Mouse (Mus musculus) thymus, postnatal 0 days (tissue): ENCODE measurements around the gene Krt32. TPM values are rescaled to one million over a fixed set of nuclear protein-coding genes. Genes with fewer than 3 reads are reported as not detected.

ENCODE experiments used
- DNase-seq: peaks from one replicate; pipeline ENCODE4 v3.0.0-alpha.2; 2015; ENCODE audit warnings: low spot score
- polyA plus RNA-seq: library from polyadenylated mRNA; unstranded; fragments of >200 nt; fragmentation: Nextera tagmentation; extraction: Ambion mirVana; gene quantifications from 2 replicates; pipeline ENCODE4 v1.2.1, GENCODE M21; 2015

Gene Krt32
- polyA plus RNA-seq = 0.13 and 0.18 TPM in 2 replicates

GRCm38 (mm10) chr11:100087861-100088260 lies at the start of gene Krt32:
Gene Krt32, minus strand, starts transcription at chr11:100088226.
- no peak for DNase-seq

DNA sequence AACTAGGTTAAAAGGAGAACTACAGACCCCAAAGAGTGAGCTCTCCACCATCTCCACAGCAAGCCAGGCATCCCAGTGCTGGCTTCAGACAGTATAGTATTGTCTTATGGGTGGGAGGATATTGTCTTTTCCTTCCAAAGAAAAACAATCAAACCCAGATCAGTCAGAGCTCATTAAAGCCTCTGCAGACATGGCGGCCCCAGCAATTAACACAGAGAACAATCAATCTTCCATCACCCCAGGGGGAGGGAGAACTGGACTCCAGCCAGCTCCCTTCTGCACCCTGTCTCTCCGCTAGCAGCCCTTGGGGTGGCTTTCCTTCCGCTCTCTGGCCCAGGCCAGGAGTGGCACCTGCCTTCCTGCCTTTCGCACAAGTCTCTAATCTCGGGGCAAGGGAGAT lies 49.7 kb upstream of the Krt32 start:
- no peak for DNase-seq

DNA sequence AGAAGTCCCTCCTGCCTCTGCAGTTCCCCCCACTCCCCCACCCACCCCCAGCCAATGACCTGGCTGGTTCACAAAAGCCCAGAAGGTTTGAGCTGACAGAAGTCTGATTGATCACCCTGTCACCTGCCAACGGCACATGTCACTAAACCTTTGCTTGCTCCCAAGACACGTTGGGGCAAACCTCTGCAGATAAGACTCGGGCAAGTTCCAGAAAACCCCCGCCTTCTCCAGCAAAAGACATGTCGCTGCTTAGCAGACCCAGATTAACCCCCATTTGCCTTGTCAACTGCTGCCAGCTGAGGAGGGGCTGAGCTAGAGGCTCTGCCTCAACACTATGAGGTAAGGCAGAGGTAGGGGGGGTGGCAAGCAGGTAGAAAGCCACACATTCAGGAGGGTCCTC lies 48.5 kb upstream of the Krt32 start:
- no peak for DNase-seq

- no peak for DNase-seq
Observed at GRCm38 (mm10) chr11:100135731-100136130, 47.7 kb upstream of the Krt32 start, which contains the start of gene Krt15. Gene Krt15, minus strand, starts transcription at chr11:100135928.

DNA sequence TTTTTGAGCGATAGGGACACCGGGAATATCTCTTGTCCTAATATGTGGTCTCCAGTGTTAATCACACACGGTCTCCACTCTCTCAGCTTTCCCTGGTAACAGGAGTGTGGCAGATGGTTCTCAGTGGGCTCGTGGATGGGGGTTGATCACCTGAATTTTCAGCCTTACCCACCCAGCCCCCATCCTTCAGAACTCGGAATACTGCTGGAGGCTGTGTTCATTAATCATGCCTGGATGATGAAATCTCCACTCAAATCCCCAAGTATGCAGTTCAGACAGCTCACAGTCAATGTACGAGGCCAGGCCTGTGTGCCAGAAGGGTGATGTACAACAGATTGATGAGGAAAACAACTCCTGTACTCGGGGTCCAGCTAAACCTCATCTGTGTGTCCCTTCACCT lies 36.9 kb upstream of the Krt32 start:
- no peak for DNase-seq

- no peak for DNase-seq
Observed at GRCm38 (mm10) chr11:100121466-100121865, 33.4 kb upstream of the Krt32 start, which contains the start of gene Krt13. Gene Krt13, minus strand, starts transcription at chr11:100121566.

DNA sequence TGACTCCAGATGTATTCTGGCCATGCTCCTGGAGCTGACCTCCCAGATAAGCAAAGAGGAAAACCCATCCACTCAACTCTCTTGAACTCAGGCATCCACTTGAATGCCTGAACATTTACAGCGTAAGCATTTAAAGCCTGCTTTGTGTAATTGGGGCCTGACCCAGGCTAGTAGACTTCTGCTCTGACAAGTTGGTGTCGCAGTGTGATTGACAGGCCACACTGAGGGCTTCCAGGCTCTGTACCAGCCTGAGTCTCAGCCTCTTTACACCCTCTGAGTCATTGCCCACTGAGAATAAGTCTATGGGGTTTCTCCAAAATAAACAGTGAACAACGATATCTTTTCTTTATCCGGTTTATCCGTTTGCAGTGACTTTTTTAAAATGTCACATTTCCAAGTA lies 32.3 kb upstream of the Krt32 start:
- no peak for DNase-seq

DNA sequence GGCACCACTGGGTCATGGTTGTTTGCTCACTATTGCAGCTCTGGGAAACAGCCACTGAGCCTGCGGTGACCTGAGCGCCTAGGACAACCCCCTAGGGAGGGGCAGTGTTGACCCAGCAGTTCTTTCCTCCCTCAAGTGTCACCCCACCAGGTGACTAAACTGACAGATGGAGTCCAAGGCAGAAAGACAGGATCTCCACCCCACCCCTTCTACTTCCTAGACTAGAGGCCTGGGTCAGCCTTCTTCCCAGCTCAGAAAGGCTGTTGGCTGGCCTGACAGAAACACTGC lies 25.7 kb upstream of the Krt32 start:
- no peak for DNase-seq

DNA sequence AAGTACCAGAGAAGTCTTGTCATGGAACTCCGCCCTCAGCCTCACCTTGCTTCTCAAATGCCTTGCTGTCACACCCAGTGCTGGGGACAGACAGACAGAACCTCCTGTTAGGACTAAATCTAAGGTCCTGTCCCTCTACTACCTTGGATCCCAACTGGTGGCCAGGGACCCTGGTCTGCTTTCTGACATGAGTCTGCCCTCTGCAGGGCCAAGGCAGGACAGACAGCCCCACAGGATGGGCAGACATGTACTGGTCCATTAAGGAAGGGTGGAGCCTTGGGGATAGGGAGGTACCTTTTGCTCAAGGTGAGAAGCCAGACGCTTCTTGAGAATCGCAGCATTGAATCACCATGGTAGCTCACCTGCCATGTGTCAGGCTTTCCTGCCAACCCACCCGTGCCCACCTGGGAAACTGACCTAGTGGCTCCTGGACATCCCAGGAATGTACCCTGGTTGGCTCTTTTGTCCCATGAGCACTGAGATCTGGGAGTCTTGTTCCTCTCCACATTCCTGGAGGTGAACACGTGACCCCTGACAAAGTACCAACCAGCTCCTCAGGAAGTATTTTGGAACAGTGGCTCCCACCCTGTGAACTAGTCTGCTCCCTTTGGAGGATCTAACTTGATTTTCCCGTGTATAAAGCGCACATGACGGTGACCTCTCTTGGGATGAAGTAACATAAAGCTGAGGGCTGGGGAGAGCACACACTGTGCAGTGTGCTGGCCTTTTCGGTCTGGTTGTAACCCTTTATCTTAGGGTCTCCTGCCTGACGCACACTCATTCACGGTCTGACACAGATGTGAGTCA lies 25.1 kb upstream of the Krt32 start:
- no peak for DNase-seq

GRCm38 (mm10) chr11:100105576-100106122 lies 17.6 kb upstream of the Krt32 start, which contains the start of gene Krt36:
Gene Krt36, minus strand, starts transcription at chr11:100105626.
- DNase-seq = no peak

DNA sequence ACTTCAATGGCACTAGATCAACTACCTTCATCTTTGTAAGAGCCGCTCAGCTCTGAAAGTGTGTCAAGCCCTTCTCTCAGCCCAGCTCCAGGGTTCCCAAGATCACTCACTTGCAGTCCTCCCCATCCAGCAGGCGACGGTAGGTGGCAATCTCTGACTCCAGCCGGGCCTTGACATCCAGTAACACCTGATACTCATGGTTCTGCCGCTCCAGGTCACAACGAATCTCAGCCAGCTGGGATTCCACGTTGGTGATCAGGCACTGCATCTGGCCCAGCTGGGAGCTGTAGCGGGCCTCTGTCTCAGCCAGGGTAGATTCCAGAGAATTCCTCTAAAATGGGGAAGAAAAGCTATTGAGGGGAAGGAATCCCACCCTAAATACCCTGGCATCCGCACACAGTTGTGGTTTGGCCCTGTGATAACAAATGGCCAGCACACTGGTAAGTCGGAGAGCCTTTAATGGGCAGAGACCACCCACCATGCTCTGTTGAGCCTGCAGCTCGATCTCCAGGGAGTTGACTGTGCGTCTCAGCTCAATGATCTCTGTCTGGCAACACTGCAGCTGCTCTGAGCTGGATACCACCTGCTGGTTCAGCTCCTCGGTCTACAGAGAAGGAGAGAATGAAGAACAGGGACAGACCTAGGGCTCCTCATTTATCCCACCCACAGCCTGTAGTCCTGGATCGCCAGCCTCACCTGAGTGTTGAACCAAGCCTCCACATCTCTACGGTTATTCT lies 14.8 kb upstream of the Krt32 start:
- DNase-seq = no peak

- no peak for DNase-seq
Observed at GRCm38 (mm10) chr11:100100391-100100790, 12.4 kb upstream of the Krt32 start.

DNA sequence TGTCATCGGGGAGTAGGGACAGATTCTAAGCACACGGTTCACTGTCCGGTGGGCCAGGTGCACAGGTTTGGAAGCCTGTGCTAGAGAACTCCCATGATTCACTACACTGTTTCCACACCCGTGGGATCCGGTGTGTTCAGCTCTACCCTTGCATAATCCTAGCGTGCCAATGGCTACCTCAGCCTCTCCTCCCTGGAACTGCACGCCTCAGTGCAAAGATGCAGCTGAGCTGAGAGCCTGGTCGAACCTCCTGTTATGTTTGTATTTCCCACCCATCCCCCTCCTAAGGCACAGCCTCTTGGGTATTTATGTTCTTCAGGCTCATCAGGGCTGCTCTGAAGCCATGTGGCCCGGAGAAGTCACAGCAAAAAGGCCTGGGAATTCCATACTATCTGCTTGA lies 9.8 kb upstream of the Krt32 start:
- DNase-seq = no peak

DNA sequence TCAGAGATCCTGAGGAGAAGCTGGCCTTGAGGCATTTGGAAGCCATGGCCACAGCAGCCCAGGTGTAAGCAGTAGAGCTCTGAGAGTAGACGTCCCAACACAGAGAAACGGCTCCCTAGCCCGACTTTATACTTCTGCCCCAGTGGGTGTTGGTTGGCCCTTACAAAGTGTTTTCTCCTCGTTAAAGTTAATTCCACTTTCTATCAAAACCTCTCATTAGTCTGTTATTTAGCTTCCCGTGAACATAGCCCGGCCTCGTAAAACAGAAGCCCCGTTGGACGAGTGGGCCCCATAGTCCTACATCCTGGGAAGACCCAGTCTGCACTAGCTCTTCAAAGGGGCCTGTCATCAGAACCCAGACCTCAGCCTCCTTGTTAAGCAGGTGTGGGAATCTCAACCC lies 8.1 kb upstream of the Krt32 start, which contains the start of gene Krt35:
Gene Krt35, minus strand, starts transcription at position 101 of the 400 bp plus-strand sequence.
- no peak for DNase-seq

DNA sequence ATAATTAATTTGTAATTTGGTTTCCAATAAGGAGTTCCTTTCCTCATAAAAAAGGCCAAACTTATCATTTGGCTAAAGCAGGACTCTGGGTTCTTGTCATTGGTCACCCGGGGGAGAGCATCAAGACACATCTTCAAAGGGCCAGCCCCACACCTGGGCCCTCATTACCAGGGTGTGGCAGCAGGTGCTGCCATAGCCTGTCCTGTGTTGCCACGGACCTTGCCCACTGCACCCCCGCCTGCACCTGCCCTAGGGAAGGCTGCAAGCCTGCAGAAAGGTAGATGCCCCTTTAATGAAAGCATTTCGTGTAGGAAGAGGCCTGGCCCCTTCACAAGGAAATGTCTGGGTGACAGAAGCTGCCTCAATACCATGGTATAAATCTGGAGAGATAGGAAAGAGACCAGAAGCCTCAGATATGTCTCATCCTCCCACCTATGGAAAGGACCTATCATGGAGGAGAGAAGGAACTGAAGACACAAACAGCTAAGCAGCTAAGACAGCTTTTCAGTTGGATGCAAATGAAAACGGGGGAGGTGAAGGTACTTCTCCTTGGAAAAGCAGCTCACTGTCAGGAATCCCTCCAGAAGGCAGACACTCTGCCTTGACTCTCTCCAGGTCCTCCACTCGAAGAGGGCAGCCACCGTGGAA lies 476 bp upstream of the Krt32 start:
- DNase-seq = no peak

DNA sequence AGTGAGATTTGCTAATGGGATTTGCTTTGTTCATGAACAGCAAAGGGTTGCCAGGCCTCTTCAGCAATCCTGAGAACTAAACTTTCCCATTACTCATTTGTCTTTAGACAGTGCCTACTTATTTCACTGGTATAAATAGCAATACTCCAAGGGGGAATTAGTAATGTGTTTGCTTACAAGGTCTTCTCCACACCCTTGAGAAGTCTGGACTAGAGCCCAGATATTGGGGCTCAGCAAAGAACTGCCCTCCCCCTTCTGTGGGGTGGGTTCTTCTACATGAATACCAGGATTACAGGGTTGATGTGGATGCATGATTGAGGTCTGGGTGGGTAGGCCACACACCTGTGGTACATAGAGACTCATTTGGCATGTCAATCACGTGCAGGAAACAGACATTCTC lies 14.2 kb downstream of the Krt32 start:
- DNase-seq = no peak

GRCm38 (mm10) chr11:100067293-100068036 lies 20.6 kb downstream of the Krt32 start:
- DNase-seq = no peak

GRCm38 (mm10) chr11:100066236-100067010 lies 21.6 kb downstream of the Krt32 start:
- no peak for DNase-seq

GRCm38 (mm10) chr11:100058875-100059274 lies 29.2 kb downstream of the Krt32 start:
- DNase-seq = no peak
